Mouse (Mus musculus) neural tube, embryonic 12.5 days (tissue): ENCODE results near the gene 2410137M14Rik. TPM values are rescaled to one million over a fixed set of nuclear protein-coding genes. Genes with fewer than 3 reads are reported as not detected.
A peak's percentile ranks its signal among the peaks of the same experiment; 100 is the strongest.

ENCODE experiments used
- ATAC-seq: fragments of 200-750 bp; cut with Nextera tagmentation; 2 replicates; pipeline ENCODE4 v1.8.0; 2017; ENCODE audit warnings: low read depth, mild to moderate bottlenecking, moderate TSS enrichment, moderate library complexity; ENCODE audit not compliant: low FRiP score
- H3K27ac ChIP-seq: fragments of 300-500 bp; sonication (generic); 2 replicates; pipeline ENCODE4 v1.5.1; 2016
- H3K27me3 ChIP-seq: fragments of 300-500 bp; sonication (generic); replicated peaks from 2 replicates; pipeline ENCODE4 v1.6.1; 2016; ENCODE audit warnings: mild to moderate bottlenecking
- H3K36me3 ChIP-seq: fragments of 300-500 bp; sonication (generic); 2 replicates; pipeline ENCODE4 v1.6.1; 2016; ENCODE audit warnings: mild to moderate bottlenecking
- H3K4me1 ChIP-seq: fragments of 300-500 bp; sonication (generic); 2 replicates; pipeline ENCODE4 v1.6.1; 2016
- H3K4me2 ChIP-seq: fragments of 300-500 bp; sonication (generic); replicated peaks from 2 replicates; pipeline ENCODE4 v1.6.1; 2016; ENCODE audit warnings: mild to moderate bottlenecking
- H3K4me3 ChIP-seq: fragments of 300-500 bp; sonication (generic); 2 replicates; pipeline ENCODE4 v1.5.1; 2016
- H3K9ac ChIP-seq: fragments of 300-500 bp; sonication (generic); 2 replicates; pipeline ENCODE4 v1.6.1; 2016; ENCODE audit warnings: mild to moderate bottlenecking
- H3K9me3 ChIP-seq: fragments of 300-500 bp; sonication (generic); 2 replicates; pipeline ENCODE4 v1.6.1; 2016; ENCODE audit warnings: mild to moderate bottlenecking
- WGBS: fragments of 180-500 bp; shearing (Covaris S2); methylation state at CpG from one replicate; pipeline ENCODE4 v1.1.7; 2016; 5-methylcytosine and 5-hydroxymethylcytosine counted together
- polyA plus RNA-seq: library from polyadenylated mRNA; unstranded; fragments of >200 nt; fragmentation: Nextera tagmentation; extraction: Ambion mirVana; gene quantifications from 2 replicates; pipeline ENCODE4 v1.2.1, GENCODE M21; 2016

The 2410137M14Rik gene
- polyA plus RNA-seq, 1 experiment from 2014 or later = not detected

GRCm38 (mm10) chr17:36957999-36958743 lies 22.9 kb downstream of the 2410137M14Rik start, which contains the start of the genes Znrd1 and Znrd1as:
Znrd1 (minus strand) TSS chr17:36958559.
Znrd1as (plus strand) TSS chr17:36958592.
- Histone ChIP-seq H3K36me3 (peaks cover 7% of the 10 kb centered on the region; the same call in 1 of the 2 replicates), H3K27me3 (no peaks in the 10 kb centered on the region), H3K9ac (peak within 1 kb of the TSS; percentile 77), H3K9me3 (no peaks in the 10 kb centered on the region), H3K27ac (no peak within 1 kb of the TSS), H3K4me3 (peak within 1 kb of the TSS; percentile 61), H3K4me1 (peaks cover 11% of the 10 kb centered on the region), H3K4me2 (peak within 1 kb of the TSS; percentile 84)
- ATAC-seq = peak; percentile 98
- under 1% methylated on average over 46 of the region's 46 CpGs for WGBS

- Histone ChIP-seq H3K36me3 (peaks cover 15% of the 10 kb centered on the region; the same call in 1 of the 2 replicates), H3K4me1 (peaks cover 12% of the 10 kb centered on the region), H3K4me3 (no peak overlapping the region), H3K27me3 (no peaks in the 10 kb centered on the region), H3K27ac (no peak overlapping the region), H3K9ac (no peak overlapping the region), H3K4me2 (no peak overlapping the region), H3K9me3 (no peaks in the 10 kb centered on the region)
- WGBS = 93% methylated on average over 1 of the region's 1 CpGs
- ATAC-seq = no peak
Measured at GRCm38 (mm10) chr17:36953062-36953461, 28.0 kb downstream of the 2410137M14Rik start.

- Histone ChIP-seq H3K27ac (no peak overlapping the region), H3K9ac (no peak overlapping the region), H3K36me3 (peaks cover 15% of the 10 kb centered on the region; the same call in 1 of the 2 replicates), H3K4me1 (peaks cover 12% of the 10 kb centered on the region), H3K9me3 (no peaks in the 10 kb centered on the region), H3K4me2 (no peak overlapping the region), H3K27me3 (no peaks in the 10 kb centered on the region), H3K4me3 (no peak overlapping the region)
- WGBS = 90% methylated on average over 2 of the region's 2 CpGs
- ATAC-seq = no peak
Measured at GRCm38 (mm10) chr17:36952631-36953030, 28.4 kb downstream of the 2410137M14Rik start.

GRCm38 (mm10) chr17:36950981-36951947 lies 29.8 kb downstream of the 2410137M14Rik start, which contains the start of gene Ppp1r11:
Ppp1r11 (minus strand) TSS chr17:36951741.
- peak within 1 kb of the TSS; percentile 58; the same call in 1 of the 2 replicates for H3K27ac ChIP-seq
- peak within 1 kb of the TSS; percentile 56 for H3K4me3 ChIP-seq
- WGBS = 2% methylated on average over 36 of the region's 36 CpGs
- peak; percentile 95 for ATAC-seq
- no peaks in the 10 kb centered on the region for H3K9me3 ChIP-seq
- H3K27me3 ChIP-seq = no peaks in the 10 kb centered on the region
- peak within 1 kb of the TSS; percentile 64 for H3K4me2 ChIP-seq
- peaks cover 15% of the 10 kb centered on the region; the same call in 1 of the 2 replicates for H3K36me3 ChIP-seq
- peak within 1 kb of the TSS; percentile 76 for H3K9ac ChIP-seq
- peaks cover 18% of the 10 kb centered on the region for H3K4me1 ChIP-seq

DNA sequence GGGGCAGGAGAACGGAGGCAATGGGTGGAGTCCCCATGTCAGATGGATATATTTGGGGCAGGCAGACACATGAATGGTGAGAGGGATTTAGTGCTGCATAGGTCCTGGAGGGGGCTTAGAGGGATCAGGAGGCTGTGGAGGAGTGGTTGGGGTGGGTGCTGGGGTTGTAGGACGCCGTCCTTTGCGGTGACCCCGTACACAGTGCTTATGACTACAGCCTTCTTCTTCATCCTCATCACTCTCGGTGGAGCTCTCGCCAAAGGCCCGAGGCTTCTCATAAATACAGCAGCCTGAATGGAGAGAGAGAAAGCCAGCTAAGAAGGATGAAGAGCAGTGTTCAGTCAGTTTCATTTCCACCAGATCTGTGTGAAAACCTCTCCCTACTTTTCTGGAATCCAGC lies 31.8 kb downstream of the 2410137M14Rik start:
- Histone ChIP-seq H3K4me3 (no peak overlapping the region), H3K27me3 (peaks cover 14% of the 10 kb centered on the region), H3K4me1 (peaks cover 22% of the 10 kb centered on the region), H3K27ac (no peak overlapping the region), H3K4me2 (no peak overlapping the region), H3K9me3 (no peaks in the 10 kb centered on the region), H3K36me3 (peaks cover 11% of the 10 kb centered on the region; the same call in 1 of the 2 replicates), H3K9ac (no peak overlapping the region)
- no peak for ATAC-seq
- 97% methylated on average over 8 of the region's 8 CpGs for WGBS

DNA sequence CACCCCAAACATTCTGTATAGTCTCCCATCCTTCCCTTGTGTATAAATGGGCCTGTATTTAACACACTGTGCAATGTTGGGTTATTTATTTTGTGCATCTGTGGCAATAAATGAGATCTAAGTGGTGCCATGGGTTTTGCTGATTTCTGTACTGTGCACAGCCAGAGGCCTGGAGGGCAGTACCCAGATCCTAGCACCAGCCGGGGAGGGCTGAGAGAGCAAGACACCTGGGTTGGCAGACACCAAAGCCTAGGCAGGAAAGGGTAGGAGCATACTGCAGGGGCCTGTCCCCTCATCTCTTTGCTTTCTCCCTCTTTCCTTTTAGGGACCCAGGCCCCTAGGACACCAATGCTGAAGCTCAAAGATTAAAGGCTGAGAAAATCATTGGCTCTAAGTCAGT lies 32.8 kb downstream of the 2410137M14Rik start:
- no peak overlapping the region for H3K9ac ChIP-seq
- H3K4me3 ChIP-seq = no peak overlapping the region
- peaks cover 27% of the 10 kb centered on the region for H3K4me1 ChIP-seq
- no peak overlapping the region for H3K27ac ChIP-seq
- H3K9me3 ChIP-seq = no peaks in the 10 kb centered on the region
- WGBS = 76% methylated on average over 1 of the region's 1 CpGs
- no peak overlapping the region for H3K4me2 ChIP-seq
- peaks cover 8% of the 10 kb centered on the region; the same call in 1 of the 2 replicates for H3K36me3 ChIP-seq
- no peak for ATAC-seq
- H3K27me3 ChIP-seq = peaks cover 24% of the 10 kb centered on the region

GRCm38 (mm10) chr17:36947051-36947819 lies 33.8 kb downstream of the 2410137M14Rik start:
- H3K27me3 ChIP-seq = peaks cover 34% of the 10 kb centered on the region
- ATAC-seq = peak; percentile 51
- H3K4me2 ChIP-seq = peak overlapping the region; percentile 91
- peak overlapping the region; percentile 74 for H3K9ac ChIP-seq
- H3K9me3 ChIP-seq = no peaks in the 10 kb centered on the region
- WGBS = 1% methylated on average over 62 of the region's 62 CpGs
- peaks cover 35% of the 10 kb centered on the region for H3K4me1 ChIP-seq
- H3K4me3 ChIP-seq = peak overlapping the region; percentile 55
- H3K27ac ChIP-seq = no peak overlapping the region
- peaks cover 8% of the 10 kb centered on the region; the same call in 1 of the 2 replicates for H3K36me3 ChIP-seq

DNA sequence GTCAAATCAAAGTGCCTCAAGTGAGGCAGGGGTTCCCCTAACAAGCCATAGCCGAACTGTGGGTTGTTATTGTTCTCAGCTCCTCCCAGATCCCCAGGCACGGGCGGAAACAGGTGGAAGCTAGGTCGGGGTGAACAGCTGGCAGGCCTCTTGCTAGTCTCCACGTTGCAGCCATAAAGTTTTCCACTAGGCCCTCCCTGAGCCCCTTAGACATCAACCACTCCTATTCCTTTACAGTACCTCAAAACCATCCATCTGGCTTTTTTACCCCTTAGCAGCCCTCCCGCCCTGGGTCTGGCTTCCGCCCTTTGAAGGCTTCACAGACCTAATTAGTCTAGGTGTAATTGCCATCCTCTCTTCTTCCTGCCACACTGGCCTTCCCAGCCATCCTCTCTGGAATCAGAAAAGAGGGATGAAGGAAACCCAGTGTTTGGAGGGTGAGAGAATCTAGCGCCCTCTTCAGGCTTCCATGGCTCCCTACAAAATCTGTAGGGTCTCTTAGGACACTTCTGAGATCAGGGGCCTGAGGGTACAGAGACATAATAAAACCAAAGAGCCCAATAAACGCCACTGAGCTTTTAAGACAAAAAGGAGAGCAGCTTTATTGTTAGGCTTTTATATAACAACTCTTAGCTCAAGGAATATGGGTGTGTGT lies 36.8 kb downstream of the 2410137M14Rik start:
- Histone ChIP-seq H3K36me3 (peaks cover 6% of the 10 kb centered on the region; the same call in 1 of the 2 replicates), H3K4me2 (no peak overlapping the region), H3K9ac (no peak overlapping the region), H3K4me1 (peaks cover 28% of the 10 kb centered on the region), H3K27me3 (peaks cover 43% of the 10 kb centered on the region), H3K4me3 (no peak overlapping the region), H3K27ac (no peak overlapping the region), H3K9me3 (no peaks in the 10 kb centered on the region)
- no peak for ATAC-seq
- WGBS = 12% methylated on average over 9 of the region's 9 CpGs

DNA sequence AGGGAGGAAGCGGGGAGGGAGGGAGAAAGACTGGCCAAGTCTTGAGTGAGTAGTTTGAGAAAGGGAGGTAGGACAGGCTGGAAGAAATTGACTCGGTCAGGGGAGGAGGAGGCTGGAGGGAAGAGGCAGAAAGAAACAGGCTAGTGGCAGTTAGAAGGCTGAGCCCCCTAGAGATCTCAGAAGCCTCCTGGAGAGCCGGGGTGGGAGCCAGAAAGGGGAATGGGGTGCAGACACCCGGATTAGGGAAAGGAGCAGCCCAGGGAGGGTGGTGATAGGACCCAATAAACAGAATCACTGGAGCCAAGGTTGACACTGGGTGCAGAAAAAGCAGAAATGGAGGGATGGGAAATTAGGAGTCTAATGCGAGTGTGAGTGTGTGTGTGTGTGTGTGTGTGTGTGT lies 37.3 kb downstream of the 2410137M14Rik start:
- no peak for ATAC-seq
- H3K4me2 ChIP-seq = peak overlapping the region; percentile 66
- peaks cover 43% of the 10 kb centered on the region for H3K27me3 ChIP-seq
- H3K27ac ChIP-seq = no peak overlapping the region
- peaks cover 28% of the 10 kb centered on the region for H3K4me1 ChIP-seq
- WGBS = 13% methylated on average over 5 of the region's 5 CpGs
- H3K36me3 ChIP-seq = peaks cover under 1% of the 10 kb centered on the region; the same call in 1 of the 2 replicates
- no peak overlapping the region for H3K9ac ChIP-seq
- H3K4me3 ChIP-seq = no peak overlapping the region
- no peaks in the 10 kb centered on the region for H3K9me3 ChIP-seq

DNA sequence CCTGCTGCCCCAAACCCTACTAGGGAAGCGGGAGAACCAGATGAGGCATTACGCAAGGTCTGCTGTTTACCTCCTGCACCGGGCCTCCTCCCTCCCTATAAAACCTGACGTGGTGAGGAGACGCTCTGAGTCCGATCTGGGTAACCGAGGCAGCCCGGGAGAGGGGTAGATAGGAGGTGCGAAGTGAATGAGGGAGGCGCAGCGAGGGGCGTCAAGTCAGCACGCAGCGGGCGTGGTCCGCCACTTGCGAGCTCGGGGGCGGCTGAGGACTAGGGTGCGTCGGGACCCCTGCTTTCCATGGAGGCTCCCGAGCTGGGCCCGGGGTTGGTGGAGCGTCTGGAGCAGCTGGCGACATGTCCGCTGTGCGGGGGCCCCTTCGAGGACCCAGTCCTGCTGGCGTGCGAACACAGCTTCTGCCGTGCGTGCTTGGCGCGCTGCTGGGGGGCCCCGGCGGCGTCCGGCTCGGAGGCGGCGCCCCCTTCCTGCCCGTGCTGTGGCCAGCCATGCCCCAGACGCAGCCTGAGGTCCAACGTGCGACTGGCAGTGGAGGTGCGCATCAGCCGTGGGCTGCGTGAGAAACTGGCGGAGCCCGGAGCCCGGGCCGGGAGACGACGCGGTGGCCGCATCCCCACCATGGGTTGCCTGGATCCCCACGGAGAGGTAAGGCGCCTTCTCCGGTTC lies 38.1 kb downstream of the 2410137M14Rik start, which contains the start of gene Rnf39:
TSS of gene Rnf39 (plus strand) at position 128 of the 681 bp plus-strand sequence.
- Histone ChIP-seq H3K4me2 (peak within 1 kb of the TSS; percentile 66), H3K27ac (no peak within 1 kb of the TSS), H3K9ac (peak within 1 kb of the TSS; percentile 58), H3K36me3 (no peaks in the 10 kb centered on the region), H3K4me3 (peak within 1 kb of the TSS; percentile 34), H3K9me3 (no peaks in the 10 kb centered on the region), H3K4me1 (peaks cover 28% of the 10 kb centered on the region), H3K27me3 (peaks cover 43% of the 10 kb centered on the region)
- whole genome bisulfite sequencing = 3% methylated on average over 59 of the region's 59 CpGs
- ATAC-seq = no peak
